Mouse (Mus musculus) frontal cortex, postnatal 14 days (tissue): ENCODE measurements around the gene Lrrc73.

ENCODE experiments used
- DNase-seq, 2 experiments: peaks; one replicate each; pipeline ENCODE4 v3.0.0; 2022; ENCODE audit warnings: low spot score in 2 of 2

Gene Lrrc73

DNA sequence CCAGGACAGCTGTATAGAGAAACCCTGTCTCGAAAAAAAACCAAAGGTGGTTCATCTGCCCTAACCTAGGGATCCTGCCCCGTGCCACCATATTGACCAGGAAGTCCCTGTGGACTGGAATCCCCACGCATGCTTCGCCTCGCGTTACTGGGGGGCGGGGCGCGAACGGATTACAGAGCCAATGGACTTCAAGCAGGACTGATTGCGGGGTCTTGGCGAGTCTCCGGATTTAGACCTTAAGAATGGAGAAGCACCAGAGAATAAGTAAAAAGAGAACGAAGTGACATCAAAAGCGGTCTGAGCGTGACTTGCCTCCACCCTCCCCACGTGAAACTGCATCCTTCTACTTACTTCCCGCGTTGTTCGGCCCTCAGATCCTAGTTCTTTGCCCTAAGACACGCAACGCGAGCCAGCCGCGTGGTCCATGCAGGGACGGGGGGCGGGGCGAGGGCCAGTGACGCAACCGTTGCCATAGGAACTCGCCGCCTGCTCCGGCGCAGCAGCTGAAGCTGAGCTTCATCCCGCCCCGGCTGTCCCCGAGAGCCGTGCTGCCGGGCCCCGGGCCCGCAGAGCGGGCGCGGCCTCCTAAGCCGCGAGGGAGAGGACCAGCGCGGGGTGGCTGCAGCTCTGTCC is at the start of gene Lrrc73:
Lrrc73 (plus strand) TSS at position 80 of the 633 bp plus-strand sequence.
- DNase-seq, result peak; percentile 85 to 96

DNA sequence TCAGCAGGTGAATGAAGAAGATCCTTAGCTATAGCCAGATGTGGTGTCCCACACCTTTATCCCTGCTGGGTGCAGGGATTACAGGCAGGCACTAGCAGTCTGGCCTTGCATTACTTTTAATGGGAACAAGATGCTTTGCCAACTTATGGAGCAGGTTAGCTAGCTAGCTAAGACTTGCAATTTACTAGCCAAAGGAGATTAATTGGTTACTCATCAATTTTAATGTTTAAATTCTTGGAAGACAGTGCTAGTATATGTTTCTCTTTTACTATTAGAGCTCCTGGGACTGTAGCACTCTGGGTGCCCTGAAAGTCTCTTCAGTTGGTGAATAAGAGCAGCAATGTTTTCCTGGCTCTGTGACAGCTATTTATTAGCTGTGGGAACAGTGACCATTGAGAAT is 46.7 kb upstream of the Lrrc73 start:
- no peak for DNase-seq

DNA sequence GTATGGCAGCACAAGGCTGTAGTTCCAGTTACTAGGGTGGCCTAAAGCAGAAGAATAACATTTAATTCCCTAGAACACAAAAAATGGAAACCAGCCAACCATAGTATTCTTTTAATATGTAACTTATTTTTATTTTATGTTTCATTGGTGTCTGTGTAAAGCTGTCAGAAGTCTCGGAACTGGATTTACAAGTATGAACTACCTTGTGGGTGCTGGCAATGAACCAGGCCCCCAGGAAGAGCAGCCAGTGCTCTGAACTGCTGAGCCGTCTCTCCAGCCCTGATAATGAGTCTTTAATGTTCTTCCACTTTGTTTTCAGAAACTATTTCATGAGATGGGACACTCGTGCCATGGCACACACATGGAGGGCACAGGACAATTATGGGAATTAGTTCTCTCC is 42.8 kb upstream of the Lrrc73 start:
- DNase-seq, result no peak

DNA sequence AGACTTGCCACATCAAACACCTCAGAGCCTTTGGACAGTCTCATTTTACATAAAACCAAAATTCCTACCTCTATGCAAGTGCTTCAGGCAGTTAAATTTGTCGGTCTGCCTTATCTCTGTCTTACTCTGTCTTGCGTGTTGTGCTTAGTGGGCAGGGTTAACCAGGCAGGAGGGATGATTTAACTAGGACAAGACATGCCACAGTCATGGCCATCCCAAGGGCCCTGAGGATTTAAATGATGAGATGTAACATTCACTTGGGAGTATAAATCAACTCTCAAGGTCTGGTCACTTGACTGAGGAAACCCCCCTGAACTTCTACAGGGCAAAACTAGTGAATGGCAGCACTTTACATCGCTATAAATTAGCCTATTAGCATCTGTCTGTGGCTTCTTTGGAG is 31.7 kb upstream of the Lrrc73 start:
- DNase-seq, result no peak

DNA sequence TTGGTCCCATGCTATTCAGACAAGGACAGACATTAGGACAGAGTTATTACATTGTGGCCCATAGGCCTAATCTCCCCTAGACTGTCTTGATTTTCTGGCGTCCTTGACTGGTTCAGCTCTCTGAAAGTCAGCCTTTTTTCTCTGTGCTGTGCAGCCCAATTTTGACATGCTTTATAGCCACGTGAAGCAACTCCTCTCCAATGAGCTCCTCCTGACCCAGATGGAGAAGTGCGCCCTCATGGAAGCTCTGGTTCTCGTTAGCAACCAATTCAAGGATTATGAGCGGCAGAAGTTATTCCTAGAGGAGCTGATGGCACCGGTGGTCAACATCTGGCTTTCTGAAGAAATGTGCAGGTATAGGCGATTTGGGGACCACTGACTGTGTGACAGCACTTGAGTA is 25.8 kb upstream of the Lrrc73 start:
- DNase-seq, result no peak

DNA sequence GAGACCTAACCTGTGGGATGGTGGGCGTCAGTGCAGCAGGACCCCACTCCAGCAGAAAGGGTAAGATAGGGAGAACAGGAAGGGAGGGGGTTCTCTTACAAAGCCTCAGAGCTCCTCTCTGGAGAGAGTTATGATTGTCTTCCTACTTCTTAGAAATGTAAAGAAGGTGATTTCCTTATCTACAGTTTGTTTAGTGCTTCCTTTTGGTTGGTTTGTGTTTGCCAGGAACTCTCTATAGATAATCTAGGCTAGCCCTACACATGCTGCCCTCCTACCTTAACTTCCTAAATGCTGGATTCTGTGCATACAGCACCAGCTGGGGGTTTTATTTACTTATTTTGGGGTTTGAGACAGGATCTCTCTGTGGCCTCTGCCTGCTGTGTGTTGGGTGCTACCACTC is 17.3 kb upstream of the Lrrc73 start:
- no peak for DNase-seq

DNA sequence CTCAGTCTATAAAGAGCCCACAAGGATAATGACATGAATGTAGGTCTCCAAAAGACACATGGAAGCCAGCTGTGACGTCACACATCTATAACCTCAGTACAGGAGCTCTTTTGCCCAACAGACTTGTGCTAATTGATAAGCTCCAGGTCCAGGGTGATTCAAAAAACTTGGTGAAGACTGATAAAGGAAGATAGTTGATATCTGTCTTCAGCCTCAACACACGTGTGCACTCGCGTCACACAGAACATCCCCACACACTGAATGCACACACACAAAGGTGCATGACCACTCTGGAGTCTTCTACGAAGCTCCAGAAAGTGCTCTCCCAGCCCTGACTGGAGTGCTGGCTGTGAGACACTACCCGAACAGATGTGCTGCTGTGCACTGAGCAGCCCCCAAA is 16.3 kb upstream of the Lrrc73 start:
- DNase-seq, result no peak

DNA sequence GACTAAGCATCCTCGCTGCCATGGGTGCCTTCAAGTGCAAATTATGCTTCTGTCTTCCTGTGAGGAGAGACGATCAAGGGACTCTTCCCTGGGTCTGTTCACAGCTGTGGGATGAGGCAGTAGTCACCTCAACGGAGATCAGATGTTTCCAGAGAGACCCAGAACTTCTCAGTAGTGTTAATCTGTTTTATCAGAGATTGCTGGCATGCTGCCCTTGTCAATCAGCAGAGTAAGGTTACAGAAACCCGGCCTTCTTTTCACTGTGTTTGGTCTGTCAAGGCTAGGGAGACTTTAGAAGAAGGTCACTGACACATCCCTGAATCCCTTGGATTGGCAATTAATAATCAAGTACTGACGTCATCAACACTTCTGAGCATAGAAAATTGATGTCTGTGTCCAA is 15.9 kb upstream of the Lrrc73 start:
- DNase-seq, result no peak

DNA sequence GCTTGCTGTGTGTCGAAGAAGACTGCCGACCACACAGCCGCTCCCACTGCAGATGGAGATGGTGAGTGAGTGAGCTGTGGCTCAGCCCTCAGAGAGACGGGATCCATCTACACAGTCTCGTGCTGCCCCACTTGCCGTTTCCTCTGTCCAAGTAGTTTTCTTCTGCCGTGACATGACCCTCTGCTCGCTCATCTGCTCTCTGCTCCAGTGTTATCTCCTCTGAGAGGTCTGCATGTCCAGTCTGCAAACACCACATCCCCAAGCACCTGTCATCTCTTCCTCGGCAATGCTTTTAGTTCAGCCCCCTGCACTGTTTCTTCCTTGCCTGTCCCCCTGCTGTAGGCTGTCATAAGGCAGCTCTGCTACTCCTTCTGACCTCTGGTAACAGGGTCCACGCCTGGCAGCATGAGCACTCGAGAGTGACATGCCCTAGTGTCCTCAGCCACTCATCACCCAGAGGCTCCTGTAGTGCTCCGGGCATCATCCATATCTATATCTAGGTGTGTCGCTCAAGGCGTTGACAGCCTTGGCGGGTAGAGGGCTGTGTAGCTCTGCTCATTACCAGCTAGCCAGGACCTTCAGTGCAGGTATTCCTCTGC is 13.7 kb upstream of the Lrrc73 start:
- DNase-seq, result no peak

DNA sequence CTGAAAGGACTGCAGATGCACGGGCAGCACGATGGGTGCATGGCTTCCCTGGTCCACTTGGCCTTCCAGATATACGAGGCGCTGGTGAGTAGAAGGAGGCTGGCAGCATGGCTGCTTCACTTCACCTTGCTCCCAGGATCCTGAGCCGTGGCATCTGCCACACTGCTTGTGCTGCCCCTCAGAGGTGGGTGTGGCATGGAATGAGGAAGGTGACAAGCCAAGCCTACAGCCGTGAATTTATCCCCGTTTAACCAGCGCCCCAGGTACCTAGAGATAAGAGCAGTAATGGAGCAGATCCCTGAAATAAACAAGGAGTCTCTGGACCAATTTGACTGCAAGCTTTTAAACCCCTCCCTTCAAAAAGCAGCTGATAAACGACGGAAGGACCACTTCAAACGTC is 11.9 kb upstream of the Lrrc73 start:
- DNase-seq, result no peak

DNA sequence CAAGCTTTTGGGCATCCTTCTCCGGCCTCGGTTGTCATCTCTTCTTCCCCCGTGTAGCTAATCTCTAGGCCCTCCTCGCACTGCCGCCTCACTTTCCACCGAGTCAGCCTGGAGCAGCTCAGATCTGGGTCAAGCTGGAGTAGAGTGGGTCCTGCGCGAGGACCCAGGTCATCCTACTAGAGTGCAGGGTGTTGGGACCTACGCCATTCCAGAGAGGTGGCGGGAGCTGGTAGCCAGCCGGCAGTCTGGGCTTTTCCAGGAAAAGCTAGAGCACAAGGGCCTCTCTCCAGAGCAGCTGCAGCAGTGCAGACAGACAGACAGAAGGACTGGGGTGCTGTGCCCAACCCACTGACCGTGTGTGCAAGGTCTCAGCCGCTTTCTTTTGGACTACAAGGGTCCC is 11.1 kb upstream of the Lrrc73 start:
- no peak for DNase-seq

DNA sequence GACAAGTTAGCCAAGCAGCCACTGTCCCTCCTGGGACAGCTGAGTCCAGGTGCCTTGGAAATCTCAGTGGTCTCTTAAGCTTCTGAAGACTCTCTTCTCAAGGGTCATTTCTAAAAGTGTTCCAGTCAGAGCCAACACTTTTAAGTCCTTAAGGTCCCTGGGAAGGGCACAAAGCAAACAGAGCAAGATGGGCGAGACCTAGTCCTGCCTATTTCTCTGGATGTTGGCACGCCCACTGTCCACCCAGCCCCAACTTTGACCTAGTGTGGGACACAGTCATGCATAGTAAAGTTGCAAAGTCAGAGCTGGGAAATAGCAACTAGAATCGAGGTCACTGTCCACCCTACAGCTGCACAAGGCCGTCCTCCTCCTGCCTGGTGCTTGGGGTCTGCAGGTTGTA is 10.3 kb upstream of the Lrrc73 start:
- DNase-seq, result no peak

DNA sequence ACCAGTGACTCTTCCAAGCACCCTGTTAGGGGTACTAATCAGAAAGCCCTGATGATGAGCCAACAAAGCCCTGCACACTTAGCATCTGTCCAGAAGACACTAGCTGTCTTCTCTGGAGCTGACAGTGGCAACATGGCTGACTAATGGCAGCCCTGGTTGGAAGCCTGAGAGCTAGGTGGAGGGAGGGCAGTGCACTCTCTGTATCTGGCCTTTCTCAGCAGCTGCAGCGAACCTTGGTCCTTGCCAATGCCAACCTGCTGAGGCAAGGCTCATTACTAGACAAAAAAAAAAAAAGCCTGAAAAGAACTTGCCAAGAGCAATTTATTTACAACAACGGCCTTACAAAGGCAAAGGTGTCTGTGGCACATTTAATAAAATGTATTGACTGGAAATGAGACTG is 9.7 kb upstream of the Lrrc73 start:
- DNase-seq, result no peak

DNA sequence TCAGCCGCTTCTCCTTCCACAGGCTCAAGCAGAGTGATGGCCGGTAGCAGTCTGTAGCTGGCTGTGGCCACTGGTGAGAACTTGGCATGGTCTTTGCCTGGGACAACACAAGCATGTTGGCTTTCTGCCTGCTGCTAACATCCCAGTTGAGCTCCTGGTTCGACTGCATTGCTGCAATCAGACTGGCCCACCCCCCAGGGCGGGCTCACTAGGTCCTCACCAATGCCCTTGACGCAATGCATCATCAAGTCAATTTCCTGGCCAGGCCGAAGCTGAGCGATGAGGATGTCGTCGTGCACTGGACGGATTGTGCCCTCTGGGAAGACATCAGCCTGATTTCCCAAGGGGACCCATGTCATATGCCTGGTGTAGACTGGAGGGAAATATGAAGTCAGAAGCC is 8.8 kb upstream of the Lrrc73 start:
- DNase-seq, result no peak

DNA sequence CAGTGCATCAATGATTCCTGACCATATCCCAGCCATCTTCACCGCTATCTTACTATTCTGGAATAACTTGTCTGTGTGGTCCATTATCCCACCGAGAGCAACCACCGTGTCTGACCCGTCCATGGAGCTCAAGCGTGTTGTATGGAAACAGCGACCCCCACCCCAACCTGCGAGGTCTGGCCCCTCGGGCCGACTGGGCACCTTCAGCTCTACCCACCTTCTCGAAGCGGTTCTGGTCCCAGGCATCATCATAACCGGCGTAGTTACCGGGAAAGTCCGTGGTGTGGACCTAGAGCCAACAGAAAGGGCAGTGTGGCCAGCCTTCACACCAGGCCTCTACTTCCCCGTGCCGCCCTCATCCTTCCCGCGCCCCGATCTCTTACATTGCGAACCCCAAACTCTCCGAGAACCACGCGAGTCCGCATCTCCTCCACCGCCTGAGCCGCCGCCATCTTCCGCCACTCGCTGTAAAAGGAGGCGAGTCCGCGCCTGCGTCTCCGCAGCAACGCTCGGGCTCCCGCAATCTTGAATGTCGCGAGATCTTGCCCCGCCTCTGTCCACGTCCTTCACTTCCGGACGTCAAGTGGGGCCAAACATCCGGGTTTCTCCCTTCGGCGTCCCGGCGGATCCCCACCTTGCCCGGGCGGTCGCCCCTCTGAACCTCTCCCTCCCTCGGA is 5.7 kb upstream of the Lrrc73 start, which contains the start of the genes Polr1c and Yipf3:
Polr1c (minus strand) TSS at position 543 of the 677 bp plus-strand sequence.
Yipf3 (plus strand) TSS at position 569 of the 677 bp plus-strand sequence.
- peak; percentile 93 to 94 for DNase-seq

DNA sequence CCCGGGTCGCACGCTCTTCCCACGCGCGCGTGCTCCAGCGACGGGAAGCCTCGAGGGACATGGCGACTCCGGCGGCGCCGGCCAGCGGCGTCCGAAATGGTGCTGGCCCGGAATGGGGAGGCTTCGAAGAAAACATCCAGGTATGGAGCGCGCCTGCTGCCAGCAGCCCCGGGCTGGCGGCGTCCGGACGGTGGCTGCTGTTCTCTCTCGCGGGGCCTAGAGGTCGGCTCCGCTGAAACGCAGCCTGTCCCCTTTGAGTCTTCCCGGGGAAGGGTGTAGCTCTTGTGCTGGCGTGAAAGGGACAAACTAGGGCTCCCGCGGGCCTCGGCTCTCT is 5.2 kb upstream of the Lrrc73 start:
- DNase-seq, result no peak

DNA sequence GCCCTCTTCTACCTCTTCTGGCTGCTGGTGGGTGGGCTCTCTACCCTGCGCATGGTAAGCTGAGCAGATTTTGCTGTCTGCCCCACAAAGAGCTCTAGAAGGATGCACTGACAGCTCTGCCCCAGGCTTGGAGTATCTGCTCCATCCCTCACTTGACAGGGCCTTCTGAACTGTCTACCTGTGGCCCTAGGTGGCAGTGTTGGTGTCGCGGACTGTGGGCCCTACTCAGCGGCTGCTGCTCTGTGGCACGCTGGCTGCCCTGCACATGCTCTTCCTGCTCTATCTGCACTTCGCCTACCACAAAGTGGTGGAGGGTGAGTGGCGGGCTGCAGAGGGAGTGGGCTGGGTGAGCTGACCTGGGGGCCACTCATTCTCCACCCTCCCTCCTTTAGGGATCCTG is 2.2 kb upstream of the Lrrc73 start:
- DNase-seq, result no peak

DNA sequence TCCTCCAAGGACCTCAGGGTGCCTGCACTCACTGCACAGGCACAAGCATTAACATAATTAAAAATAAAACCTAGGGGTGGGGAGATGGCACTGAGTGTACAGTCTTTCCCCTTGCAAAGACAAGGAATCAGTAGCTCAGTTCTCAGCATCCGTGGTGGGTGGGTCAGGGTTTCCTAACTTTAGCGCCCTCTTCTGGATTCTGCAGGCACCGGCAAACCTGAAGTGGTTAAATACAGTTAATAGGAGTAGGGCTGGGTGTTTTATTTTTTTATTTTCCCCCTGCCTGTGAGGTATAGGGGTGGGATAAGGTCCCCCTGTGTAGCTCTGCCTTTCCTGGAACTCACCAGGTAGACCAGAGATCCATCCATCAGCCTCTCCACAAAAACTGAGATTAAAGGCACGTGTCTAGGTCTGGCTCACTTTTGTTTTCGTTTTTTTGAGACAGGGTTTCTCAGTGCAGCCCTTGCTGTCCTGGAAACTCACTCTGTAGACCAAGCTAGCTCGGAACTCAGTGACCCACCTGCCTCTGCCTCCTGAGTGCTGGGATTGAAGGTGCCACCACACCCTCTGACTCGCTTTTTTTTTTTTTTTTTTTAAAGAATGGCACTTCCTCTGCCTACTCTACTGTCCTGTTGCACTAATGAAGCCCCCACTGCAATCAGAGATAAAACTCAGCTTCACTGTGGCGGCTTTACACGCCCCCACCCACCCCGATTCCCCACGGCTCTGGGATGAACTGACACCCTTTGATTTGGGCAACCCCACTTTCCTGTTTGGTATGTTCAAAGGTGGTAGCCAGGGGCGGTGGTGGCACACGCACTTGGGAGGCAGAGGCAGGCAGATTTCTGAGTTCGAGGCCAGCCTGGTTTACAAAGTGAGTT is 520 bp upstream of the Lrrc73 start:
- no peak for DNase-seq

DNA sequence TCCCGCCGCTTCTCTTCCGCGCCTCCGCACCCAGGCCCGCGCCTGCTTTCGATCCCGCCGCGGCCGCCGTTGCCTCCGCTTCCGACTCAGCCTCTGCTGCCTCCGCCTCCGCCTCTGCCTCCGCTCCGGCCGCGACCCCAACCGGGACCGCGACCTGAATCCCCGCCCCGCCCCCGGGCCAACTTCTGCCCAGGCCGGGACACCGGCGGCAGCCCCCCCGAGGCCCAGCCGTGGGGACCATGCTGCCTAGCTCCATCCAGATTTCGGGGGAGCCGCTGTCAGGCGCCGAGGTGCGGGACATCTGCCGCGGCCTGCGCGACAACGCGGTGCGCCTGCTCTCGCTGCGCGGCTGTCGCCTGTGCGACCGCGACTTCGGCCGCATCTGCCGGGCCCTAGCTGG is 775 bp downstream of the Lrrc73 start:
- DNase-seq, result peak in 1 of 2 experiments; percentile 45

DNA sequence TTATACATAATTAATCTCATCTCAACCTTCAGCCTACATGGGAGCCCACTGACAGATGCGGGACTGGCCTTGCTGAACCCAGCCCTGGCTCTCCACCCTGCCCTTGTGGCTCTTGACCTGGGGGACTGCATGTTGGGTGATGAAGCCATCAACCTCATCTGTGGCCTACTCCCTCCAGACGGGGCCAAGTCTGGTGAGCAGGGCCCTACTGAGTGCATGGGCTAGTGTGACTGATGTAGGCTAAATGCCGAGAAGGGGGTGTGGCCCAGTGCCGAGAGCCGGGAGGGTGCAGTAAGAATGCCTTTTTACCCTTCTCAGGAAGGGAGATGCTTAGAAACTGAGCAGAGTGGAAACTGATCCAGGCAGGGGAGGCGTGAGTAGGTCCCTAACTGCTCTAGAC is 1.8 kb downstream of the Lrrc73 start:
- DNase-seq, result no peak

DNA sequence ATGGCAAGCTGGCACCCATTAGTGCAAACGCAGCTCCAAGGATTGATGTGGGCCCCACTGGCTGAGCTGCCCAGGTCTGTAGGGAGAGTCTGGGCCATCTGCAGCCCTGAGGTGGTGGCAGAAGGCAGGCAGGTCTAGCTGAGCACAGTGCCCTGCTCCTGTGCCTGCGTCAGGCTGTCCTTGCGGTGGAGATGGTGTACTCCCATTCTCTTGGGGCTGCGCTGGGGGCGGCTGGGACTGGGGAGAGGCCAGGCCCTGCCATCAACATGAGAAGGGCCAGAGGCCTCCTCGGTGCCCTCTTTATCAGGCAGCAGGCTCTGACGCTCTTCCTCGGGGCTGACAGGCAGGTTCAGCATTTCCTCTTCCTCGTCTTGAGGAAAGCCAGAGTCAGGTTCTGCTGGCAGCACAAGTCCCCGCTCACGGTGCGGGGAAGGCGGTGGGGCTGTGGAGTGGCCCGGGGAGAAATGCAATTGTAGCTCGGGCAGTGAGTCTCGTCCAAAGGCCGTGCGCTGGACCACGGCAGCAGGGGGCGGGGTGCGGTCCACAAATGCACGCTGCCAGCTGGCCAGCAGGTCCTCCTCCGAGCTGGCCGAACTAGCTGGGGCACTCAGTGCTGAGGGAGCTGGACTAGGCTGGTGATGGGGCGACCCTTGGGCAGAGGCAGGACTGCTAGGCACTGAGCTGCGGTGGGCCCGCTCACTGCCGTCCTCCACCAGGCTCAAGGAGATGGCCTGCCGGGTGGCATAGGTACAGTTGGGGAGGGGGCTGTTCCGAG is 5.1 kb downstream of the Lrrc73 start:
- DNase-seq, result no peak

DNA sequence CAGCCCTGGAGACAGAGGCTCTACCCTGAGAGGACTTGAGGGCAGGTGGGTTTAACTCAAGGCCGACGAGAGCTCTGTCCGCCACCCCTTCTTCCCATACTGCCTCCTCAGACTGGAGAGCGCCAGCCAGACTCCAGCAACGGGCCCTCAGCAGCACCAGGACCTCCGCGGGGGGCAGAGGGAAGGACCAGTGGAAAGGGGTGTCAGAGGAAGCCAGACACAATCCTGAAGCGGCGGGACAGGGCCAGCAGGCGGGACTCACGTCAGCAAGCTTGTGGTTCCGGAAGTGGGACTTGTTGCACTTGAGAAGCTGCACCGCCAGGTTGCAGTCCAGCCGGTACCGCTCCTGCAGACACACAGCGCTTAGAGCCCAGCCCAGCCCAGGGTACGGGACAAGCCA is 6.3 kb downstream of the Lrrc73 start:
- DNase-seq, result no peak
